Mouse (Mus musculus): ENCODE results near the gene Lyrm9. TPM values are rescaled to one million over a fixed set of nuclear protein-coding genes. Genes with fewer than 3 reads are reported as not detected.
A peak's percentile ranks its signal among the peaks of the same experiment; 100 is the strongest.
"Not testable (repeated sequence)": the region's sequence is repeated elsewhere in the genome, so short reads cannot be mapped to it uniquely, and the experiment has no call there.

The Lyrm9 gene
- polyA plus RNA-seq, 2 experiments from 2014 or later = 29.9 to 31.4 TPM

- ATAC-seq = no peak
Observed at GRCm38 (mm10) chr11:78852529-78852928, 26.1 kb downstream of the Lyrm9 start.

GRCm38 (mm10) chr11:78856310-78856709 lies 29.9 kb downstream of the Lyrm9 start:
- peak; percentile 47 for ATAC-seq

GRCm38 (mm10) chr11:78857611-78858010 lies 31.2 kb downstream of the Lyrm9 start:
- no peak for ATAC-seq

GRCm38 (mm10) chr11:78863898-78864297 lies 37.5 kb downstream of the Lyrm9 start:
- ATAC-seq = no peak

GRCm38 (mm10) chr11:78864567-78865278 lies 38.3 kb downstream of the Lyrm9 start:
- no peak for ATAC-seq

- no peak for ATAC-seq
Observed at GRCm38 (mm10) chr11:78865314-78865713, 38.9 kb downstream of the Lyrm9 start.

- ATAC-seq = no peak
Observed at GRCm38 (mm10) chr11:78866486-78866885, 40.1 kb downstream of the Lyrm9 start.

GRCm38 (mm10) chr11:78867696-78868095 lies 41.3 kb downstream of the Lyrm9 start:
- ATAC-seq = no peak

GRCm38 (mm10) chr11:78869205-78869604 lies 42.8 kb downstream of the Lyrm9 start:
- ATAC-seq = not testable (repeated sequence)

GRCm38 (mm10) chr11:78870891-78871290 lies 44.5 kb downstream of the Lyrm9 start:
- ATAC-seq = no peak

GRCm38 (mm10) chr11:78872782-78873181 lies 46.4 kb downstream of the Lyrm9 start:
- ATAC-seq = no peak

GRCm38 (mm10) chr11:78879727-78880126 lies 53.3 kb downstream of the Lyrm9 start:
- ATAC-seq = no peak

GRCm38 (mm10) chr11:78886693-78887092 lies 60.3 kb downstream of the Lyrm9 start:
- peak; percentile 15 for ATAC-seq

- ATAC-seq = peak; percentile 99
Observed at GRCm38 (mm10) chr11:78887102-78887971, 61.0 kb downstream of the Lyrm9 start.

- ATAC-seq = no peak
Observed at GRCm38 (mm10) chr11:78889156-78889555, 62.8 kb downstream of the Lyrm9 start.

Other genes with a start within 250 kb of the Lyrm9 start
- gene Nlk, start 129.2 kb upstream of the Lyrm9 start, polyA plus RNA-seq (2017; shearing (Covaris generic)) = 10 to 100 TPM; 17.9 to 35.2 TPM
- gene Ccnq, start 74.9 kb upstream of the Lyrm9 start, polyA plus RNA-seq (2017; shearing (Covaris generic)) = 10 to 100 TPM; 32.8 to 36.9 TPM
- gene Nos2, start 94.2 kb downstream of the Lyrm9 start, polyA plus RNA-seq (2017; shearing (Covaris generic)) = not detected
- gene Lgals9, start 158.4 kb downstream of the Lyrm9 start, polyA plus RNA-seq (2017; shearing (Covaris generic)) = 100 to 1,000 TPM; 289 to 325 TPM